Mouse (Mus musculus) megakaryocyte, adult 5-6 weeks (primary cell): ENCODE data around the gene Pttg1ip. TPM values are rescaled to one million over a fixed set of nuclear protein-coding genes. Genes with fewer than 3 reads are reported as not detected.

ENCODE experiments used
- ATAC-seq: 2 replicates; pipeline ENCODE4 v1.8.0; 2016; ENCODE audit warnings: mild to moderate bottlenecking, inconsistent platforms; ENCODE audit not compliant: poor library complexity, severe bottlenecking
- total RNA-seq, 2 experiments: library from RNA; stranded (forward) in 1 of 2; stranded (reverse) in 1 of 2; fragments of 153-499, 151-499 nt in 1 of 2; fragments of 221-1000, 200-1000 nt in 1 of 2; gene quantifications; 2 replicates each; pipeline versions ENCODE4 v1.2.3 to v1.2.4; 2015 to 2017

The Pttg1ip gene
- total RNA-seq, 2 experiments from 2014 or later = 54.8 to 82.8 TPM

DNA sequence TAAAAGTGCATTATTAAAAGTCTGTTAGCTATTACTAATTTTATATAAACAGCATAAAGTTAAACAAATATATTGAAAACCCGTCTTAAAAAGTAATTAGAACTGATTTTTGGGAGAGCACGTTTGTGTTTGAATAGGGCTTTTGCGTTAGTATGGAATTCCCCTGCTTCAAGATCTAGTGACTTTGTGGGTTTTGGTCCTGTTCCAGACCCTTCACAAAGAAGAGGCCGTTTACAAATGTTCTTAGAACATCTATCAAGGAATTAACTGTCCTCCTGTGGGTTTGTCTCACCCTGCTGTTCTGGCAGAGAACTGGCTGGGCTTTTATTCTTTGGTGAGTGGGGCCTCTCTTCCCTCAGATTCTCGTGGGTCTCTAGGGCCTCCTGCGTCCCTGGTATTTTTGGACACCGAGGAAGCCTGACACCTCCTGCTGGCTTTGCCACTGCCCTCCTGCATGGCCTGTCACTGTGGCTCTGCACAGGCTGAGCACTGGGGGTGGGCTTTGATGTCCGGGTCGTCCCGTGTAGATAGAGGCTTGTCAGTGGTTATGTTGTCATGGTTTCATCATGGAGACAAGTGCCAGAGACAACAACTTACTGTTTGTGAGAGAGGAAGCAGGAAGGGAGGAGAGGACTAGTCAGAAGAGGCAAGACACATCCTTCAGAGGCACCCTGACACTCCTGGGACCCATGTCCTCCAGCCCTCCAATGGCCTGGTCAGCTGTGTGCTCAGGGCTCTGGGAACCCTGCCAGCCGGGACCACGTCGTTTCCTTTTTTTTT is 53.1 kb downstream of the Pttg1ip start:
- ATAC-seq = no peak

DNA sequence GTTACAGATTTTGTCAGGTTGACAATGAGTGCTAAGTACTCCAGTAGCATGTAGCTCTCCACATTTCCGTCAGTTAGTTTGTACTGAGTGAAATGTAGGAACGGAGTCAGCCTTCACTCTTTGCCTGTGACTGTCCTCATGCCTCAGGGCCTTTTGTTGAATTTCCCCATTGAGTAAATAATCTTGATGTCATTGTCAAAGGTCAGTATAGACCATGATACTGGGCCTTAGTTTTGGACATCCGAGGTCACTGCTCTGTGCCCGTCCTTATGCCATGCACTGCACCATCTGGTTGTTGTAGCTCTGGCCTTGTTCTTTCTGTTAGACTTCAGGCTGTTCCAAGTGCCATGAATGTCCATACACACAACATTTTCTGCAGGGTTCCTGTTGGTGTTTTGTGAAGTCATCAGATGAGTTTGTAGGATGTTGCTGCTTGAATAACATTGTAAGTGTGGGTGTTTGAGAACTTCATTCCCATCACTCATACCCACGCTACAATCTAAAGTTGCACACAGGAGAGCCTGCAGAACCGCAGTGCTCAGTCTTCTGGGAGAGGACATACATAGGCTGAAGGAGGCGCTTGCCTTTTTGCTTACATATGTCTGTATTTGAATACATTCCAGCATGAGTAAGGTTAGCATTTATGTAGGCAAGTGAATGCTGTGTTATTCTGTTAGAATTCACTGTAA is 54.9 kb downstream of the Pttg1ip start:
- ATAC-seq = no peak

DNA sequence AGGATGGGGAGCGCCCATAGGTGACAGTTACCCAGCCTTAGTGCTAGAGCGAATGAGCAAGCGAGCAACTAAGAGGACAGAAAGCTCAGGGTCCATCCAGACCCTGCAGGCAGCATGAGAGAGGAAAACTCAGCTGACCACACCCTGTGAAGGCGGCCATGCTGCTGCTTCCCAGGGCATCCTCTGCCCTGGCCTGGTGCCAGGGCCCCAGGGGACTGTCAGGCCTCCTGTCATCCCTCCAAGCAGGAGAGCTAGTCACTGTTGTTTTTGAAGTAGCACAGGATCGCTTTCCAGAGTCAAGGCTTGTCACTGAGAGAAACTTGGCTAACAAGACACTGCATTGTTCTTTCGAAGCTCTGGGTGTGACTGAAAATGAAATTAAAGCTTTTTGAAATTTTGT is 57.4 kb downstream of the Pttg1ip start:
- no peak for ATAC-seq

GRCm38 (mm10) chr10:77643160-77643559 is 61.6 kb downstream of the Pttg1ip start:
- ATAC-seq = no peak

DNA sequence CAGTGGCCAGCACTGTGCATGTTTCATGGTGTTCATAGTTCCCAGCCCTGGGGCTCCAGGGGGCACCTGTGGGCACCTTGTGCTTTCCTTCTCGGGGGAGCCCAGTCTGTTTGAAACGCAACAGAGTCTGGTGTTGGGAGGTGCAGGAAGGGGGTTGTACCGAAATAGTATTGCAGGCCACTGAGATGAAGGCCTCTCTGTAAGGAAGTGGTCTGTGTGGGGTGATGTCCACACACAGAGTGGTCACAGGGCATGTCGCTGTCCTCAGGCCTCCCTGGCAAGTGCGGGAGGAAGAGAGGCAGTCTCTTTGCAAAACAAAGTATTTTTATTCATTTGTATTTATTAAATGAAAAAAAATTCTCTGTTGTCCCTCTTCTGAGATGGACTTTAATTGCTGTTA is 64.1 kb downstream of the Pttg1ip start:
- peak; percentile 91 for ATAC-seq

DNA sequence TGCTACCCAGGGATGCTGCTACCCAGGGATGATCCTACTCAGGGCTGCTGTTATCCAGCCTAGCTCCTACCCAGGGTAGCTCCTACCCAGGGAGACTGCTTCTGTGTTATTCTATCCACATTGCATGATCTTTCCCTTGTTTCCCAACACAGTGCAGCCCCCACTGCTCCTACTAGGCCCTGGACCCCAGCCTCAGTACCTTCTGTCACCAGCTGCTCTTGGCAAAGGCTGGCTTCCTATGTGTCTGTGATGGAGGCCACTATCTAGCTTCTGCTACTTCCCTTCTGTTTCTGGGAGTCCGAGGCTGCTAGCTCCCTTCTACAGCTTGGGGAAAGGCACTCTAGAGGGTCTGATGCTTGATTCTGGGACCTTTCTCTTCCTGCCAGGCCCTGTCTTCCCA is 65.9 kb downstream of the Pttg1ip start:
- no peak for ATAC-seq

GRCm38 (mm10) chr10:77647901-77648300 is 66.4 kb downstream of the Pttg1ip start:
- ATAC-seq = no peak

Other genes with a start within 250 kb of the Pttg1ip start
- 0.02 and 0.05 TPM in 2 replicates for gene Adarb1, start 163.4 kb upstream of the Pttg1ip start, total RNA-seq (2015)
- gene Adarb1, start 163.4 kb upstream of the Pttg1ip start, total RNA-seq (2017) = 0.20 and 0.37 TPM in 2 replicates
- 11.5 and 11.7 TPM in 2 replicates for gene Fam207a, start 65.9 kb upstream of the Pttg1ip start, total RNA-seq (2015)
- gene Fam207a, start 65.9 kb upstream of the Pttg1ip start, total RNA-seq (2017) = 36.3 and 46.5 TPM in 2 replicates
- 342 TPM in 2 replicates for gene Itgb2, start 51.5 kb upstream of the Pttg1ip start, total RNA-seq (2015)
- gene Itgb2, start 51.5 kb upstream of the Pttg1ip start, total RNA-seq (2017) = 400 and 419 TPM in 2 replicates
- 22.1 and 22.7 TPM in 2 replicates for gene Sumo3, start 24.4 kb downstream of the Pttg1ip start, total RNA-seq (2015)
- 118 and 137 TPM in 2 replicates for gene Sumo3, start 24.4 kb downstream of the Pttg1ip start, total RNA-seq (2017)
- gene Gm49325, start 24.5 kb downstream of the Pttg1ip start, total RNA-seq (2015) = not detected in 2 replicates
- not detected in 2 replicates for gene Gm49325, start 24.5 kb downstream of the Pttg1ip start, total RNA-seq (2017)
- gene Ube2g2, start 40.6 kb downstream of the Pttg1ip start, total RNA-seq (2015) = 15.3 and 18.1 TPM in 2 replicates
- gene Ube2g2, start 40.6 kb downstream of the Pttg1ip start, total RNA-seq (2017) = 27.4 and 40.0 TPM in 2 replicates
- not detected in 2 replicates for gene Tspear, start 104.8 kb downstream of the Pttg1ip start, total RNA-seq (2015)
- gene Tspear, start 104.8 kb downstream of the Pttg1ip start, total RNA-seq (2017) = not detected in 2 replicates
- not detected in 2 replicates for gene Gm19402, start 109.0 kb downstream of the Pttg1ip start, total RNA-seq (2015)
- gene Gm19402, start 109.0 kb downstream of the Pttg1ip start, total RNA-seq (2017) = not detected in 2 replicates
- gene Gm9508, start 115.5 kb downstream of the Pttg1ip start, total RNA-seq (2015) = not detected in 2 replicates
- gene Gm9508, start 115.5 kb downstream of the Pttg1ip start, total RNA-seq (2017) = not detected in 2 replicates
- not detected in 2 replicates for gene Gm10272, start 124.9 kb downstream of the Pttg1ip start, total RNA-seq (2015)
- gene Gm10272, start 124.9 kb downstream of the Pttg1ip start, total RNA-seq (2017) = not detected in 2 replicates
- not detected in 2 replicates for gene Gm10024, start 129.7 kb downstream of the Pttg1ip start, total RNA-seq (2015)
- gene Gm10024, start 129.7 kb downstream of the Pttg1ip start, total RNA-seq (2017) = not detected in 2 replicates
- not detected in 2 replicates for gene Gm10142, start 134.1 kb downstream of the Pttg1ip start, total RNA-seq (2015)
- gene Gm10142, start 134.1 kb downstream of the Pttg1ip start, total RNA-seq (2017) = not detected in 2 replicates
- gene Krtap12-1, start 138.9 kb downstream of the Pttg1ip start, total RNA-seq (2015) = not detected in 2 replicates
- gene Krtap12-1, start 138.9 kb downstream of the Pttg1ip start, total RNA-seq (2017) = not detected in 2 replicates
- gene Gm10100, start 144.8 kb downstream of the Pttg1ip start, total RNA-seq (2015) = not detected in 2 replicates
- not detected in 2 replicates for gene Gm10100, start 144.8 kb downstream of the Pttg1ip start, total RNA-seq (2017)
- gene Gm18596, start 160.9 kb downstream of the Pttg1ip start, total RNA-seq (2015) = not detected in 2 replicates
- not detected in 2 replicates for gene Gm18596, start 160.9 kb downstream of the Pttg1ip start, total RNA-seq (2017)
- gene Gm9736, start 169.6 kb downstream of the Pttg1ip start, total RNA-seq (2015) = not detected in 2 replicates
- gene Gm9736, start 169.6 kb downstream of the Pttg1ip start, total RNA-seq (2017) = not detected in 2 replicates
- not detected in 2 replicates for gene Gm3233, start 178.0 kb downstream of the Pttg1ip start, total RNA-seq (2015)
- not detected in 2 replicates for gene Gm3233, start 178.0 kb downstream of the Pttg1ip start, total RNA-seq (2017)
- gene Gm3238, start 189.6 kb downstream of the Pttg1ip start, total RNA-seq (2015) = not detected in 2 replicates
- gene Gm3238, start 189.6 kb downstream of the Pttg1ip start, total RNA-seq (2017) = not detected in 2 replicates
- not detected in 2 replicates for gene Gm7138, start 195.2 kb downstream of the Pttg1ip start, total RNA-seq (2015)
- gene Gm7138, start 195.2 kb downstream of the Pttg1ip start, total RNA-seq (2017) = not detected in 2 replicates
- gene Gm3250, start 200.8 kb downstream of the Pttg1ip start, total RNA-seq (2015) = not detected in 2 replicates
- gene Gm3250, start 200.8 kb downstream of the Pttg1ip start, total RNA-seq (2017) = not detected in 2 replicates
- not detected in 2 replicates for gene Gm7137, start 206.5 kb downstream of the Pttg1ip start, total RNA-seq (2015)
- gene Gm7137, start 206.5 kb downstream of the Pttg1ip start, total RNA-seq (2017) = not detected in 2 replicates
- gene Gm9639, start 213.4 kb downstream of the Pttg1ip start, total RNA-seq (2015) = not detected in 2 replicates
- gene Gm9639, start 213.4 kb downstream of the Pttg1ip start, total RNA-seq (2017) = not detected in 2 replicates
- not detected in 2 replicates for gene Gm19668, start 217.4 kb downstream of the Pttg1ip start, total RNA-seq (2015)
- gene Gm19668, start 217.4 kb downstream of the Pttg1ip start, total RNA-seq (2017) = not detected in 2 replicates
- gene Gm9507, start 230.1 kb downstream of the Pttg1ip start, total RNA-seq (2015) = not detected in 2 replicates
- gene Gm9507, start 230.1 kb downstream of the Pttg1ip start, total RNA-seq (2017) = not detected in 2 replicates
- gene Gm2696, start 233.0 kb downstream of the Pttg1ip start, total RNA-seq (2015) = not detected in 2 replicates
- gene Gm2696, start 233.0 kb downstream of the Pttg1ip start, total RNA-seq (2017) = not detected in 2 replicates
- not detected in 2 replicates for gene Krtap10-4, start 245.4 kb downstream of the Pttg1ip start, total RNA-seq (2015)
- gene Krtap10-4, start 245.4 kb downstream of the Pttg1ip start, total RNA-seq (2017) = not detected in 2 replicates